Mouse (Mus musculus): ENCODE results near the gene Rgl1. TPM values are rescaled to one million over a fixed set of nuclear protein-coding genes. Genes with fewer than 3 reads are reported as not detected.

Gene Rgl1
- total RNA-seq, 2 experiments from 2014 or later = 54.9 to 59.1 TPM

GRCm38 (mm10) chr1:152555944-152556573 is 210.1 kb downstream of the Rgl1 start:
- peak; percentile 60 to 83 for DNase-seq (ENCODE audit: low spot score in 2 of 2)

GRCm38 (mm10) chr1:152553912-152554547 is 212.1 kb downstream of the Rgl1 start:
- DNase-seq (ENCODE audit: low spot score in 2 of 2) = no peak

- no peak for DNase-seq (ENCODE audit: low spot score in 2 of 2)
Observed at GRCm38 (mm10) chr1:152550973-152551372, 215.2 kb downstream of the Rgl1 start.

- DNase-seq (ENCODE audit: low spot score in 2 of 2) = no peak
Observed at GRCm38 (mm10) chr1:152550544-152550943, 215.6 kb downstream of the Rgl1 start.

GRCm38 (mm10) chr1:152549061-152549738 is 217.0 kb downstream of the Rgl1 start:
- no peak for DNase-seq (ENCODE audit: low spot score in 2 of 2)

GRCm38 (mm10) chr1:152543449-152544159 is 222.5 kb downstream of the Rgl1 start:
- DNase-seq (ENCODE audit: low spot score in 2 of 2) = no peak

- DNase-seq (ENCODE audit: low spot score in 2 of 2) = no peak
Observed at GRCm38 (mm10) chr1:152542747-152543378, 223.3 kb downstream of the Rgl1 start.

- no peak for DNase-seq (ENCODE audit: low spot score in 2 of 2)
Observed at GRCm38 (mm10) chr1:152540304-152540887, 225.8 kb downstream of the Rgl1 start.

GRCm38 (mm10) chr1:152538817-152539216 is 227.3 kb downstream of the Rgl1 start:
- DNase-seq (ENCODE audit: low spot score in 2 of 2) = no peak

GRCm38 (mm10) chr1:152537186-152537585 is 229.0 kb downstream of the Rgl1 start:
- DNase-seq (ENCODE audit: low spot score in 2 of 2) = no peak

GRCm38 (mm10) chr1:152536416-152537018 is 229.6 kb downstream of the Rgl1 start:
- no peak for DNase-seq (ENCODE audit: low spot score in 2 of 2)

GRCm38 (mm10) chr1:152534531-152534930 is 231.6 kb downstream of the Rgl1 start:
- no peak for DNase-seq (ENCODE audit: low spot score in 2 of 2)

GRCm38 (mm10) chr1:152531498-152531897 is 234.7 kb downstream of the Rgl1 start:
- DNase-seq (ENCODE audit: low spot score in 2 of 2) = peak in 1 of 2 experiments; percentile 50

GRCm38 (mm10) chr1:152528778-152529177 is 237.4 kb downstream of the Rgl1 start:
- DNase-seq (ENCODE audit: low spot score in 2 of 2) = no peak

GRCm38 (mm10) chr1:152528214-152528613 is 237.9 kb downstream of the Rgl1 start:
- DNase-seq (ENCODE audit: low spot score in 2 of 2) = no peak

GRCm38 (mm10) chr1:152526154-152526553 is 240.0 kb downstream of the Rgl1 start:
- no peak for DNase-seq (ENCODE audit: low spot score in 2 of 2)

GRCm38 (mm10) chr1:152524987-152525648 is 241.0 kb downstream of the Rgl1 start:
- DNase-seq (ENCODE audit: low spot score in 2 of 2) = peak in 1 of 2 experiments; percentile 65

GRCm38 (mm10) chr1:152524098-152524892 is 241.9 kb downstream of the Rgl1 start:
- DNase-seq (ENCODE audit: low spot score in 2 of 2) = no peak

- no peak for DNase-seq (ENCODE audit: low spot score in 2 of 2)
Observed at GRCm38 (mm10) chr1:152523292-152523691, 242.9 kb downstream of the Rgl1 start.

All from gastrocnemius, postnatal 4 days (tissue).